Mouse (Mus musculus) Patski (cell line): ENCODE measurements around the gene Ifnl3. TPM values are rescaled to one million over a fixed set of nuclear protein-coding genes. Genes with fewer than 3 reads are reported as not detected.
"Not testable (repeated sequence)": the region's sequence is repeated elsewhere in the genome, so short reads cannot be mapped to it uniquely, and the experiment has no call there.

Source experiments
- ATAC-seq: fragments of 100-300 bp; one replicate; pipeline ENCODE4 v1.8.0; 2021
- CTCF ChIA-PET: fragments of 350-600 bp; sonication (Branson Sonifier 250); formaldehyde crosslinking; loops from one replicate; lab custom pipeline; 2022; ENCODE audit warnings: inconsistent platforms; lab: Charles Lee
- POLR2A ChIA-PET: fragments of 350-600 bp; sonication (Branson Sonifier 250); formaldehyde crosslinking; loops from one replicate; lab custom pipeline; 2022; ENCODE audit warnings: antibody characterized with exemption, inconsistent platforms; lab: Charles Lee
- DNase-seq: peaks from one replicate; pipeline ENCODE4 v3.0.0-alpha.2; 2011; ENCODE audit warnings: low read depth, low spot score
- H3K27me3 ChIP-seq: fragments of 371-371 bp; one replicate; pipeline ENCODE4 v1.5.1; 2021
- CTCF ChIP-seq: fragments of 100-300 bp; IDR thresholded peaks from one replicate; pipeline ENCODE4 v1.5.1; 2021
- in situ Hi-C: fragments of 300-500 bp; cut with MboI; formaldehyde crosslinking; loops from 3 replicates; pipeline ENCODE4 v1.11.1; 2018; ENCODE audit warnings: low pct_unique_long_range_greater_than_20kb, mixed read lengths
- polyA plus RNA-seq: library from polyadenylated mRNA; unstranded; gene quantifications from one replicate; pipeline ENCODE4 v1.2.3, GENCODE M21; 2021

Ifnl3 gene
- polyA plus RNA-seq, 1 experiment from 2014 or later, result not detected

- POLR2A ChIA-PET, result interaction anchor here (0.6 kb wide), 1 partner anchor 401 kb away, joined by 3 read pairs; no protein-coding TSS in a partner anchor
- DNase-seq (no peak), ATAC-seq (no peak)
- no peak for TF ChIP-seq CTCF
- in situ Hi-C loops, result no loop called here
- peaks cover 25% of the 10 kb centered on the region for H3K27me3 ChIP-seq
- CTCF ChIA-PET, result no interaction called here
Measured at GRCm38 (mm10) chr7:28505585-28505984, 17.1 kb upstream of the Ifnl3 start.

- in situ Hi-C loops, POLR2A ChIA-PET, DNase-seq, ATAC-seq, CTCF ChIA-PET: not testable (repeated sequence)
- H3K27me3 ChIP-seq, result peaks cover 25% of the 10 kb centered on the region
Measured at GRCm38 (mm10) chr7:28509121-28509520, 13.5 kb upstream of the Ifnl3 start.

- POLR2A ChIA-PET, DNase-seq, in situ Hi-C loops, CTCF ChIA-PET, ATAC-seq: not testable (repeated sequence)
- H3K27me3 ChIP-seq, result peaks cover 32% of the 10 kb centered on the region
Measured at GRCm38 (mm10) chr7:28510405-28510974, 12.1 kb upstream of the Ifnl3 start, which contains the start of gene Ifnl2. Gene Ifnl2, minus strand, starts transcription at chr7:28510455.

GRCm38 (mm10) chr7:28511441-28511840, 11.2 kb upstream of the Ifnl3 start:
- ChIA-PET POLR2A (no interaction called here), CTCF (no interaction called here)
- no peak for ATAC-seq
- no peak for DNase-seq
- no peak for TF ChIP-seq CTCF
- in situ Hi-C loops, result no loop called here
- peaks cover 31% of the 10 kb centered on the region for H3K27me3 ChIP-seq

GRCm38 (mm10) chr7:28527922-28528719, 5.5 kb downstream of the Ifnl3 start:
- ChIA-PET POLR2A (no interaction called here), CTCF (interaction anchor here (0.6 to 2.3 kb wide), 8 partner anchors 10 to 334 kb away, joined by 3 to 9 read pairs (median 3); no protein-coding TSS in a partner anchor)
- DNase-seq, result no peak
- H3K27me3 ChIP-seq, result peaks cover 5% of the 10 kb centered on the region
- in situ Hi-C loops, result loop anchor here (5.0 kb wide), 1 partner anchor 81 kb away; no protein-coding TSS in a partner anchor
- peak; percentile 85 for TF ChIP-seq CTCF
- ATAC-seq, result peak; percentile 77

- in situ Hi-C loops, result no loop called here
- CTCF ChIA-PET, result no interaction called here
- ATAC-seq, result no peak
- POLR2A ChIA-PET, result no interaction called here
- no peaks in the 10 kb centered on the region for H3K27me3 ChIP-seq
- no peak for DNase-seq
- no peak for TF ChIP-seq CTCF
Measured at GRCm38 (mm10) chr7:28532005-28532404, 9.4 kb downstream of the Ifnl3 start.

GRCm38 (mm10) chr7:28538886-28539285, 16.2 kb downstream of the Ifnl3 start:
- DNase-seq, ATAC-seq, CTCF ChIA-PET, in situ Hi-C loops: not testable (repeated sequence)
- POLR2A ChIA-PET, result interaction anchor here (0.9 kb wide), 1 partner anchor 13 kb away, joined by 3 read pairs; no protein-coding TSS in a partner anchor
- peaks cover 12% of the 10 kb centered on the region for H3K27me3 ChIP-seq

- ATAC-seq (no peak), DNase-seq (no peak)
- ChIA-PET CTCF (no interaction called here), POLR2A (no interaction called here)
- H3K27me3 ChIP-seq, result peaks cover 24% of the 10 kb centered on the region
- in situ Hi-C loops, result no loop called here
- no peak for TF ChIP-seq CTCF
Measured at GRCm38 (mm10) chr7:28540526-28540925, 17.9 kb downstream of the Ifnl3 start, which contains the start of gene Sycn. Gene Sycn, plus strand, starts transcription at chr7:28540885.

- no peak for ATAC-seq
- ChIA-PET CTCF (interaction anchor here (2.3 kb wide), 1 partner anchor 16 kb away, joined by 6 read pairs; no protein-coding TSS in a partner anchor), POLR2A (no interaction called here)
- DNase-seq, result no peak
- no peak for TF ChIP-seq CTCF
- H3K27me3 ChIP-seq, result peaks cover 33% of the 10 kb centered on the region
- in situ Hi-C loops, result no loop called here
Measured at GRCm38 (mm10) chr7:28544051-28544601, 21.5 kb downstream of the Ifnl3 start.

- CTCF ChIA-PET, result interaction anchor here (1.2 kb wide), 1 partner anchor 16 kb away, joined by 3 read pairs; no protein-coding TSS in a partner anchor
- TF ChIP-seq CTCF, result no peak
- peaks cover 25% of the 10 kb centered on the region for H3K27me3 ChIP-seq
- POLR2A ChIA-PET, result no interaction called here
- in situ Hi-C loops, result no loop called here
- ATAC-seq (no peak), DNase-seq (no peak)
Measured at GRCm38 (mm10) chr7:28545048-28545890, 22.6 kb downstream of the Ifnl3 start.
